Mouse (Mus musculus) kidney, adult 2 months (tissue): ENCODE results near the gene Rps15.

Source experiments
- CTCF ChIP-seq: fragments of 200-500 bp; conservative IDR thresholded peaks from 2 replicates; pipeline ENCODE4 v1.5.1; 2011; ENCODE audit warnings: low read depth, mild to moderate bottlenecking, control low read depth, low read length, moderate library complexity, mixed read lengths; ENCODE audit not compliant: insufficient read depth, insufficient read length
- POLR2A ChIP-seq: fragments of 200-500 bp; IDR thresholded peaks from one replicate; pipeline ENCODE4 v1.6.1; 2011; ENCODE audit warnings: low read depth, low read length, control low read depth

- TF ChIP-seq CTCF = 0 out of 2 replicates have a peak, but pooled peaks have one; percentile 5
- TF ChIP-seq POLR2A = no peak
Observed at GRCm38 (mm10) chr10:80323261-80324119, 31.2 kb downstream of the Rps15 start.
